Mouse (Mus musculus) thymus, adult 2 months (tissue): ENCODE measurements around the gene Efcab6.

Experiments
- CTCF ChIP-seq: fragments of 200-500 bp; IDR thresholded peaks from 2 replicates; pipeline ENCODE4 v1.5.1; 2012; ENCODE audit warnings: mild to moderate bottlenecking, control low read depth, low read length, moderate library complexity, borderline replicate concordance; ENCODE audit not compliant: control insufficient read depth, poor library complexity, insufficient read depth; ENCODE audit errors: extremely low read depth
- POLR2A ChIP-seq: fragments of 200-500 bp; IDR thresholded peaks from 2 replicates; pipeline ENCODE4 v1.6.1; 2012; ENCODE audit warnings: mild to moderate bottlenecking, low read length, control low read depth, moderate library complexity; ENCODE audit not compliant: control insufficient read depth, poor library complexity, insufficient read depth; ENCODE audit errors: extremely low read depth

- no peak for TF ChIP-seq CTCF
- TF ChIP-seq POLR2A = no peak
Observed at GRCm38 (mm10) chr15:84058841-84059240, 6.3 kb downstream of the Efcab6 start.
